Mouse (Mus musculus) adipocyte (in vitro differentiated cells): ENCODE results near the gene Psph.
"Not testable (repeated sequence)": the region's sequence is repeated elsewhere in the genome, so short reads cannot be mapped to it uniquely, and the experiment has no call there.

Experiments
- DNase-seq: peaks from one replicate; pipeline ENCODE4 v3.0.0-alpha.2; 2016; ENCODE audit warnings: low spot score

The Psph gene

DNA sequence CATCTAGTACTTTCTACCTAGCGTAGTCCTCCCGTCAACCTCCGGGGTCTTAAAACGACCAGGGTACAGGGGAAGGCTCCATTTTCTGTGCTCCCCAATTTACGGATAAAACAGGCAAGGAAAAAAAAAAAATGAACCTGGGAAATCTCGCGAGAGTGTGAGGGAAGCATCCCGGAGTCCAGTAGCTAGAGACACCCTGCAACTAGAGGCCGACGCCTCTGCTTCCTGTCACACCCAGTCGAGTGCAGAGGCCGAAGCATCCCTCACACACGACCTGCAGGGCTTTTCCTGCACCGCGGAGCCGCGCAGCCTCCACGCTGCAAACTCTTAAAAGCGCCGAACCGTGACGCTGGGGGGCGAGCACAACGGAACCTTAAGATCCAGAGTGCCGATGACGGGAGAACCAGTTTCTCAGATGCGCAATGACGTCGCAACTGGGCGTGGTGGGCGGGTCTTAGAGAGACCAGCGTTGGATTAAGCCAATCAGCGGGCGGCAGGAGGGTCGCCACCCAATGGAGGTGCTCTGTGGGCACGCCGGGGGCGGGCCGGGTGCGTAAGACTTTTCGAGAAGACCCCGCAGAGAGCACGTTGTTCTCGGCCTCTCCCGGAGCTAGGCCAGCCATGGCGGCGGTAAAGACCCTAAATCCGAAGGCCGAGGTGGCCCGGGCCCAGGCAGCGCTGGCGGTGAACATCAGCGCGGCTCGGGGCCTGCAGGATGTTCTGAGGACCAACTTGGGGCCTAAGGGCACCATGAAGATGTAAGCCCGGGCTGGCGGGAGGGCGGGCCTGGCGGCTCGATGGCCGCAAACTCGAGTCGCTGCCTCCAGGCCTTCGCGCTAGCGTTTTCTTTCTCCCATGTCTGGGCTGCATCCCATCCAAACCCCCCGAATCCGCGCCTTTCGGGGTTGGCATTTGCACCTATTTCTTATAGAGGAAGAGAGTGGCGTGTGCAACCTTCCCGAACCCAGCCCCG lies at the start of gene Psph:
Gene Psph, minus strand, starts transcription at position 632 of the 973 bp plus-strand sequence.
- peak; percentile 99 for DNase-seq

DNA sequence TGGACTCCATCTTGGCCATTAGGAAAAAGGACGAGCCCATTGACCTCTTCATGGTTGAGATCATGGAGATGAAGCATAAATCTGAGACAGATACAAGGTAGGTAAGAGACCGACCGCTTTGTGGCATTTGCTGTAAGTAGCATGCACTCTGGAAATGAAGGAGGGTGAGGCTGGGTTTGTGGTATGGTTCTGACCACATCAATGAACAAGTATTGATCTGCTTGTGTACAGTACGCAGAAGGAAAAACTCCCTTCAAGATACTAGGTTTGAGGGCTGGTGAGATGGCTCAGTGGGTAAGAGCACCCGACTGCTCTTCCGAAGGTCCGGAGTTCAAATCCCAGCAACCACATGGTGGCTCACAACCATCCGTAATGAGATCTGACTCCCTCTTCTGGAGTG lies 3.3 kb upstream of the Psph start:
- DNase-seq: not testable (repeated sequence)

DNA sequence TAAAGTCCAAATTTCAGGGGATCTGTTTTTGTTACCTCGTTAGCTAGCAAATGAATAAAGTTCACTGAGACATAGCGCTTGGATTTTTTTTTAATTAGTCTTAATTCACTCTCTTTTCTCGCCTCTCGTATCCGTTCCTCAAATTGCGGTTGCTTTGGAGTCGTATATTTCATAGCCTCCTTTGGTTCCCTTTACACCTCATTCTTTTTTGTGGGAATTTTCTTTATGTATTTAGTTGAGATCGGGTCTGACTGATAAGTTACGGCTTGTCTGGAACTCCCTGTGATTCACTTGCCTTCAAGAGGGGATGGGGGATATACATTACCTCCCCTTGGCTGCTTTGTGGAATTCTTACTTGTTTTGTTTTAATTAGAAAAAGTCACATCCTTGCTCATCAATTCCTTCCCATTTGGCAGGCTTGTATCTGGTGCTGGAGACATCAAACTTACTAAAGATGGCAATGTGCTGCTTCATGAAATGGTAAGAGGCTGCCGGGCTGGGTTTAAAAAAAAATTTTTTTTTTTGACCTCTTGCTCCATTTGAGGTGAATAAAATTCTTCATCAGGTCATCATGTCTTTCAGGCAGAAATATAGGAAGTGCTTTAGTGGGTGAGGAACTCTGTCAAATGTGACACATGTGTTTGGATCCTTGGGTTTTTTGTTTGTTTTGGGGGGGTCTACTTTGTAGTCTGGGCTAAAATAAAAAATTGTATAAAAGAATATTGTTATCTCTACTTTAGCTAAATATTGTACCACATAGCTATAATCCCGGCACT lies 757 bp upstream of the Psph start:
- DNase-seq: no peak

DNA sequence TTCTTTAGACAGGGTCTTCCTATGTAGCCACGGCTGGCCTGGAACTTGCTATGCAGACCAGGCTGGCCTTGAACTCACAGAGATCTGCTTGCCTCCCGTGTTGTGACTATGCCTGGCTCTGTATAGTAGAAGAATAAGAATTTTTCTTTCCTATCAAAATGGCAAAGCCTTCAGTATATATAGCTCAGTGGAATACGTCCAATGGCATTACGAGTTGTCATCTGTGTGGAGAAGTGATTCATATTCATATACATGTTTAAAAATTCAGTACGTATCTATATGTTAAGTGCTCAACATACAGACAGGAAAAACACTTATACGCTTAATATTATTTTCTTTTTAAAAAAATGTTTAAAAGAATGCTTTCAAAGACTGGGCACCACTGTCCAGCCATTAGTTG lies 1.1 kb downstream of the Psph start:
- no peak for DNase-seq

DNA sequence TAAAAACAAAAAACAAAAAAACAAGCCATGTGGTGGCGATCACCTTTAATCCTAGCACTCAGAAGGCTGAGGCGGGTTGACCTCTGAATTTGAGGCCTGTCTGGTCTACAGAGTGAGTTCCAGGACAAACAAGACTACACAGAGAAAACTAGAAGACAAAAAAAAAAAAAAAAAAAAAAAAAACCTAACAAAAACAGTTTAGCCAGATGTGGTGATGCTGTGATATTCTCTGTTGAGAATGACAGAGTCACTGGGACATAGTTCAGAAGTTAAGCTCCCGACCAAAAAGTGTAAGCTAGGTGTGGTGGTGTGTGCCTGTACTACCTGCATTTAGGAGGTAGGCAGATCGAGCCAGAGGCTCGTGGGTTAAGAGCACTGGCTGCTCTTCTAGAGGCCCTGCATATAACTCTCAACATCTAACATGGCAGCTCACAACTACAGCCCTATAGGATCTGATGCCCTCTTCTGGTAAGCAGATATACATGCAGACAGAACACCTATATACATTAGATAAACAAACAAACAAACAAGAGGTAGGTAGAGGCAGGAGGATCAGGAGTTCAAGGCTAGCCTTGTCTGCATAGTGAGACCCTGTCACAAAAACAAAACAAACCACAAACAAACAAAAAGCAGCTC lies 1.9 kb downstream of the Psph start:
- DNase-seq: no peak

DNA sequence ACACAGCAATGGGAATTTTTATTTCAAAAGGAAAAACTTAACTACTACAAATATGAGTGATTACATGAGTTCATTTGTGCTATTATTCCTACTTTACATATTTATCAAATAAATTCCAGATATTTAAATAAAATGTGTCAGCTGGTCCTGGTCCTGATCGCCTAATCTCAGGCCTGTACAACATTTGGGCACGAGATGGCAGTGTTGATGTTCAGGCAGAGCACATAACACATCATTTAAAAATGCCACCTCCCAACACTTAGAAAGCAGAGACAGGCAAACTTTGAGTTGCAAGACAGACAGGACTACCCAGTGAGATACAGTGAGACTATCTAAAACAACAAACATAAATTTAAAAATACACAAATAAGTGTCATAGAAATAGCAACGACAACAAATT lies 5.0 kb downstream of the Psph start:
- peak; percentile 79 for DNase-seq

DNA sequence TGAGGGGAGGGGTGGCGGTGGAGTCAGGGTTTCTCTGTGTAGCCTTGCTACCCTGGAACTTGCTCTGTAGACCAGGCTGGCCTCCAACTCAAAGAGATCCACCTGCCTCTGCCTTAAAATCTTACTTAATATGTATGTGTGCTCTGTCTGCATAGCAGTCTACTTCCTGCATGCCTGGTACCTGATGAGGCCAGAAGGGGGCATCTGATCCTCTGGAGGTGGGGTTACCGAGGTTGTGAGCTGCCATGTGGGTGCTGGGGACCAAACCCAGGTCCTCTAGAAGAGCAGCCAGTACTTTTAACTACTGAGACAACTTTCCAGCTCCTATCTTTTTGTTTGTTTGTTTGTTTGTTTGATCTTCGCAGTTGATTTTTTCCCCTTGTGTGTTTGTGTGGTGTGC lies 7.1 kb downstream of the Psph start:
- no peak for DNase-seq

DNA sequence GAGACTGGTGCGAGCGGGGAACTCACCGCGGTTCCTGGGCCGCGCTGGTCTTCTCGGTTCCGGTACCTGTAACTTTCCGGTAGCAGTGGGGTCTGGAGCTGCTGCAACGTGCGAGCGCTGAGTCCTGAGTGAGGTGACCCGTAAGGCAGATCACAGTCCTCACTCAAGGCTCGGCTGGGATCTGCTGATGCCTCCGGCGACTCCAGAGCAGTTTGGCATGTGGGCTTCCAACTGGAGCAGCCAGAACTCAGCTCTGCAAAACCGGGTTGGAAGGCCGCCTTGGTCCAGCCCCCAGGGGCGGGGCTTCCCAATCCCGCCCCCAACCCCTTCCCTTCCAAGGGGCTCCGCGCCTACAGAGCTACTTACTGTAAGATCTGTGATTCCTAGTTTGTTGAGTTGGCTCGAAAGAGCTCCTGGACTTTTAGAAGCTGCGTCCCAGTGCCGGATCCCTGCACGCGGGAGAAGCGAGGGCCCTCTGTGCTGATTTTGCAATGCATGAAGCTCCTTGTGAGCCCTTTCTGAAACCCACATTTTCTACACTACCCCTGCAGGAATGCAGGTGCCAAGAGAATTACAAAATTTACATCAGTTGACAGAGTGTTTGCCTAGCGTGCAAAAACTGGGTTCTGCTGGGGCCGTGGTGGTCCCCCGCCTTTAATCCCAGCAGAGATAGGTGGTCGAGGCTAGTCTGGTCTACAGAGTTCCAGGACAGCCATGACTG lies 8.1 kb downstream of the Psph start:
- DNase-seq: peak; percentile 89

DNA sequence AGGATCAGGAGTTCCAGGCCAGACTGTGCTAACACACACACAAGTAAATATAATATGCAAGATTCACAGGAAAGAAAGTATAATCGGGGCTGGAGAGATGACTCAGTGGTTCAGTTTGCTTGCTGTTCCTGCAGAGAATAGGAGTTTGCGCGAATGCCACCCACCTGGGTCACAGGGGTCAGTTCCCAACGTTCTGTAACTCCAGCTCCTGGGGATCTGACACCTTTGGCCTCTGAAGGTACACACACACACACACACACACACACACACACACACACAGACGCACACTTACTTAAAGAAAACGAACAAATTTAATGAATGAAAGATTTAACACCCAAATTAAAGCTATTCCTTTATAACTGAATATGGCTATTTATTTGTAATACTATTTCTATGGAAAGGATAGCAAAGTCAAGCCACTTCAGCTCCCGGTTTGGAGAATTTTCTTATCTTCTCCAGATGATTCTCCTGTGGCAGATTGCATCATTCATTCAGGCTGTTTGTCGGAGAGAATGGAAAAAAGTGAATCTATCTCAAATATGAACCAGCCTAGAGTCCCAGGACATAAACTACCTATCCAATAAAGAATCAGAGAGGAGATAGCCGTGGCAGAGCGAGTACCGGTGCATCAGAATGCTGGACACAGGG lies 8.8 kb downstream of the Psph start:
- no peak for DNase-seq

DNA sequence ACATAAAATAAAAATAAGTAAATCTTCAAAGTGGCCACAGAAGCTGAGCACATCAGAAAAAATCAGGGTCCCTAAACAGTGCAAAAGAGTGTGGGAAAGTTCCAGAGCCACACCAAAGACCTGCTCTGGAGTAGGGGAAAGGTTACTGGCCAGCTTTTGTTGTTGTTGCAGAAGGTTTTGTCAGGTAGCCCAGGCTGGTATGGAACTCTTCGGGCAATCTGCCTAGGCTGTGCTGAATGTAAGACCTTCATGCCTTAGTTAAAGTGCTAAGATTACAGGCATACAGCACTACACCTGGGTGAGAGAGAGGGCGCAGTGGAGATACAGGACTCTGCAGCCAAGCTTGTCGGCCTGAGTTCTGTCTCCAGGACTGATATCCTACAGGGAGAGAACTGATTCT lies 12.6 kb downstream of the Psph start:
- no peak for DNase-seq

DNA sequence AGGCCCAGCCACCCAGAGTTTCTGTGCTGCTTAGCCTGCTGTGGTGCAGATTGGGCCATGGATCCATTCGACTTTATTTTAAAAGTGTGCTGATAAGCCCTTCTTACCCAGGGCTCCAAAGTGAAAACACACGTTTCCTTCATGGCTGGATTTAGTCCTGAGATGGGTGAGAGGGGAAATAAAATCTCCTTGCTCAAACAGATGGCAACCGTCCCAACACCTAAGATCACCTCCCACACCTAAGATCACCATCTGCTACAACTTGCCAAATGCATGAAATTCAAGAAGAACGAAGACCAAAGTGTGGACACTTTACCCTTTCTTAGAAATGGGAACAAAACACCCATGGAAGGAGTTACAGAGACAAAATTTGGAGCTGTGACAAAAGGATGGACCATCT lies 13.9 kb downstream of the Psph start:
- DNase-seq: not testable (repeated sequence)

DNA sequence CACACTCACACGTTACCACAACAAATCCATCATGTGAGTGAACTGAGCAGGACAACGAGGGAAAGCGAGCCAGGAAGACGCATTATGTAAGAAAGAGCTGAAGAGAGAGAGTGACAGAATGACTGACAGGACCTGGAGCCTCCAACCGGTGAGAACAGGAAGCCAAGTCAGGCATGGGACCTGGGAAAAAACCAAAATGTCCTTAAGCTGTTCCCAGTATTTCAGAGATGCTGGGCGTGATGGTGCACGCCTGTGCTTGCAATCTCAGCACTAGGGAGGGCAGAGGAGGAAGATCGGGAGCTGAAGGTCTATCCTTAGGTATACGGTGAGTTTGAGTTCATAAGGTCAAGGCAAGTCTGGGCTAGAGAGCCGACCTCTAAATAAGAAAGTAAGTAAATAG lies 14.8 kb downstream of the Psph start:
- DNase-seq: no peak

DNA sequence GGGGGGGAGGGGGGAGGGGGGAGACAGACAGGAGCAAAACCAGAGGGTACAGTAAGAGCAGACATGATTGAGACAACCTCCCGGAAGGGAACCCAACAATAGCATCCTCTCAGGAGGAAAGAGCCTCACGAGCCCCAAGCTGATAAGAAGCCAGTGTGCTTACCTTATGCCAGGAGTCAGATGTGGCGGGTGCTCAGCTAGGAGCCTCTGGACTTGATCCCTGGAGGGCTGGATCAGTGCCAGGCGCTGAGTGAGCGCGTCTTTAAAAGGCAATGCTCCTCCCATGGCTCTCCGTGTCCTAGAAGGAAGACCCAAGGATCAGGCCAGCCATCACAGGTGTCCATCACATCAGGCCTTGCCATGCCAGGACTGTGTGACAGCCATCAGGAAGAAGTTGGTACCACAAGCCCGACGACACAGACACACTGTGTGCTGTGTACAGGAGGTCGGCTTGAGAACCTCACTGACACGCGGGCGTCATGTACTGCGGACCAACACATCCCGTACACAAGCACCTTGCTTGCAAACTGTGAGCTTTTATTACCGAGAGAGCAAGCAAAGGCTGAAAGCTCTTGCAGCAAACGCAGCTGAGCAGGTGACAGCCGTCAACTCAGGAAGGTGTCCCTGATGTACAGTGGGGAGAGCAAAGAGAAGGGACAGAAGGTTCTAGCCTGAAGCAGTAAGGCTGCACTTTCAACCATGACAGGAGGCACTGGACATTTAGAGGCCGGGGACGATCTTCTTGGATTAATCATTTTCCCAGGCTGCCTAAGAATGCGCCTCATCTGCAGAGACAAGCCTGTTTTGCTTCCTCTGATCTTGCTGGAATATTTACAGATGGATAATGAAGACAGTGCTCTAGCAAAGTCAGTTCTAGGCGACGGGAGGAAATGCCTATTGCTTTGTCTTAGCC lies 16.6 kb downstream of the Psph start:
- no peak for DNase-seq

DNA sequence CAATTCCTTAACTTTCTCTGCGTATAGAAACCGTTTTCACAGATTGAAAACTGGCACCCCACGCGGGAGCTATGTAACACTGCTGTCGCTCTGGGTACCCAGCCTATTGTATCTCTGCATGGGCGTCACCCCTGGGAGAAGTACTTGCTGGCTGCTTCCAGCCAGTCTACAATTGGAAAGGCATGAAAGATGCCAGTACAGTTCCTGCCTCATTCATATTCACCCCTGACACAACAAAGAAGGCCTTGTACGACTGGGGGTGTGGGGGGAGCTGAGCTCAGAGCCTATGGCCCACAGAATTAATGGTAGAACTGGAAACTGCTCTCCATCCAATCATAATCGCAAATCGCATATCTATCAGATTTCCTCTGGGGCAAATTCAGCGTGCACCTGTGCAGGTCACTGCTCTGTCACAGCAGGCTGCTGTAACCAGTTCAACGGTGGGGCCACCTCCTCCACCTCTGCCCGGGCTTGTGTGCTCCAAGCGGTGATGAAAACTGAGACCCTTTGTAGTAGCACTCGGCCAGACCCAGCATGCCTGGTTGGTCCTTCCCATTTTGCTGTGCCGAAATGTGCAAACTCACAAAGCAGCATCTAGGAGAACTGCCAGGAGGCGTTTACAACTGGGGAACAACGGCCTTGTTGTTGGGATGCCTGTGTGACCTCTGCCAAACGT lies 25.2 kb downstream of the Psph start:
- DNase-seq: no peak

DNA sequence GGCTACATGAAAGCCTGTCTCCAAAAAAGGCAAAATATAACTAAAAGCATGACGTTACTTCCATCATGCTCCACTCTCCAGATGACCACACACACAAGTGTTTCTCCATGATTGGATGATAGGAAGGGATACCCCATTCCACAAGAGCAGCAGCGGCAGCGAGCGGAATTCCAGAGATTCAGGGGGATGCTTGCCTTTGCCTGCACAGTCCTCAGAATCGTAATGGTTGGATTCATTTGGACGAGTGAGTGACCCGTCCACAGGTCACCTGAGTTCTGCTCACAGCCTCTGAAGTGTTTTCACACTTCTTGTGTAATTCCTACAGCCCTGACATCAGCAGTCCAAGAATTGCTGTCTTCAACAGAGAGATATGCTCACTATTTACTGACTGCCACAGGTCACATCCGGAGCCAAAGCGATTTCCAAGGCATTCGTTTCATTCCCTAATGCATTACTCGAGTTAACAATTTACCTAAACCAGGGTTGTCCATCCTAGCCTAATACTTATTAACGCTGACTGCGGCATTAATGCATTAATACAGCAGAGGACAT lies 27.2 kb downstream of the Psph start:
- no peak for DNase-seq

DNA sequence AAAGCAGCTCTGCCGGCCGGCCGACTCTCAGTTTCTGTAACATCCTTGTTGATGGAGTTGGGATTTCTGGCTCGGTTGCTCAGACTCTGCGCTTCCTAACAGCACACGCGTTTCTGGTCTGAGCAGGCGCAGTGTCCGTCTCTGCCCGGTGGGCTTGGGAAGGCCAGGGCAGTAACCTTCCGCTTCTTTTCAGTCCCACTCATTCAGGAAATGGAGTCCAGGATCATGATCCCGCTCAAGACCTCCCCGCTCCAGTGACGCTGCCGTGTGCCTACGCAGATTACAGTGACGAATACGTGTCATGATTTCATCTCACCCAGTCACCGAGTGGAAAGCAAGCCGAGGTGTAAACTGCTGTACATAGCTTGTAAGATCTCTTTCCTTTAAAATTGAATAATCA lies 30.4 kb downstream of the Psph start:
- DNase-seq: no peak

DNA sequence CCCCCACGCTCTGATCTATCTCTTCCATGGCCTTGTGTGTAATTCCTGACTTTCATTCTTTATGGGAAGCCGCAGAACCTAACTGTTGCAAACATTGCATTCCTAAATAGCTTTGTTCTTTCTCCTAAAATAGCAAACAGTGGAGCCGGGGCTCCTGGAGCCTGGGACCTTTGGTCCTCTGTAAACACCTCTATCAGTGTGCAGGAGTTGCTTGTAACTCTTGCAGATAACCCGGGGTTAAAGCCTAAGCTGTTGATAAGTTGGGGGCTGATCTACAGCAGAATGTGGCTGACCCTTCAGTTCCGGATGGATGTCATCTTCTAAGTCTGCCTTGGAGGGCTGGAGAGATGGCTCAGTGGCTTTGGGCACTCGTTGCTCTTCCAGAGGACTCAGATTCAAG lies 43.2 kb downstream of the Psph start:
- no peak for DNase-seq

DNA sequence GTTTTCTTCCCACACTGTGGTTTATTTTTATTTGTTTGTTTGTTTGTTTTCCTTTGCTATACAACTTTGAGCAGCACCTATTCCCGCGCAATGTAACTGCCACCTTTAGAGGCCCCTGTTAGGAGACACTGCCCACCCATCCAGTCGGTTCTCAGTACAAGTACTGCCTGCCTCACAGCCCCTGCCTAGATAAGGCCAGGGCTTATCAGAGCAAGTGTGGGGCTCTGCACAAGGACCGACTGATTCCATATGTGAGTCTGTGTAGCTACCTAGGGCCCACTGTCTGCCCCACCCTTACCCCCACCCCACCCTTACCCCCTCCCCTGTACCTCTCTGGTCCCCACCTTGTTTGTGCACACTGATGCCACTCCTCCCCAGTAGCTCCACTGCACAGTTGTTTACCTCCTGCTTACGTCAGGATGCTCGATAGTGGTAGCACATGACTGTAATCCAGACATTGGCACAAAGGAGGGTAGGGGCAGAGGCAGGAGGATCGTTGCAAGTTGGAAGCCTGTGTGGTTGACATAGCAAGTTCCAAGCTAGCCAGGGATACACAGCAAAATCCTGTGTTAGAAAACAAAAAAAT lies 44.3 kb downstream of the Psph start:
- no peak for DNase-seq

DNA sequence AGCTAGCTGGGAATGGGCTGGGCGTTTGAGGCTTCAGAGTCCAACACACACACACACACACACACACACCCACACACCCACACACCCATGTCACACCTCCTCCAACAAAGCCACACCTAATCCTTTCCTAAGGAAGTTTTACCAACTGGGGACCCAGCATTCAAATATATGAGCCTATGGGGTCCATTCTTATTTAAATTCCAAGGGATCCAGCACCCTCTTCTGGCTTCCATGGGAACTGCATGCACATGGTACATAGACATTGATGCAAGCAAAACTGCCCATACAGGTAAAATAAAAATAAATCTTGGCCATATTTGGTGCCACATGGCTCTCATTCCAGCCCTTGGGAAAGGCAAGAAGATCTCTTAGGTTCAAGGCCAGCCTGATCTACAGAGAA lies 46.3 kb downstream of the Psph start:
- DNase-seq: no peak
